Mouse (Mus musculus) MEL (cell line): Measurements from ENCODE around the gene Cwf19l1.

Source experiments
- CTCF ChIP-seq, 3 experiments: IDR thresholded peaks in 2 of 3; conservative IDR thresholded peaks in 1 of 3; 2 replicates each; pipeline ENCODE4 v1.5.1; 2011 to 2012; ENCODE audit warnings: low read length in 3 of 3, low read depth in 2 of 3, mild to moderate bottlenecking in 2 of 3, improper control_type of control experiment in 1 of 3, inconsistent platforms in 1 of 3, mixed read lengths in 1 of 3, moderate library complexity in 1 of 3; ENCODE audit not compliant: control insufficient read depth in 1 of 3, insufficient read depth in 1 of 3, poor library complexity in 1 of 3, severe bottlenecking in 1 of 3
- E2F4 ChIP-seq: IDR thresholded peaks from 2 replicates; pipeline ENCODE4 v1.6.1; 2011; ENCODE audit warnings: low read depth, low read length, improper control_type of control experiment, borderline replicate concordance
- EP300 ChIP-seq, 2 experiments: IDR thresholded peaks; 2 replicates each; pipeline ENCODE4 v1.6.1; 2011; ENCODE audit warnings: improper control_type of control experiment in 2 of 2, low read length in 2 of 2, low read depth in 1 of 2, mild to moderate bottlenecking in 1 of 2
- GATA1 ChIP-seq: IDR thresholded peaks from 2 replicates; pipeline ENCODE4 v1.6.1; 2011; ENCODE audit warnings: low read depth, low read length, improper control_type of control experiment
- HCFC1 ChIP-seq: IDR thresholded peaks from 2 replicates; pipeline ENCODE4 v1.6.1; 2012; ENCODE audit warnings: low read depth, mild to moderate bottlenecking, inconsistent platforms, low read length, improper control_type of control experiment, moderate library complexity
- MAX ChIP-seq: IDR thresholded peaks from 2 replicates; pipeline ENCODE4 v1.6.1; 2011; ENCODE audit warnings: low read length, improper control_type of control experiment
- POLR2A ChIP-seq, 2 experiments: IDR thresholded peaks; 2 replicates each; pipeline ENCODE4 v1.6.1; 2011 to 2012; ENCODE audit warnings: low read length in 2 of 2, mild to moderate bottlenecking in 2 of 2, control low read depth in 1 of 2, improper control_type of control experiment in 1 of 2, low read depth in 1 of 2, moderate library complexity in 1 of 2; ENCODE audit not compliant: control insufficient read depth in 1 of 2, insufficient read depth in 1 of 2, poor library complexity in 1 of 2
- POLR2AphosphoS2 ChIP-seq: IDR thresholded peaks from 2 replicates; pipeline ENCODE4 v1.6.1; 2011; ENCODE audit warnings: low read length, improper control_type of control experiment
- RAD21 ChIP-seq: IDR thresholded peaks from 2 replicates; pipeline ENCODE4 v1.6.1; 2011; ENCODE audit warnings: mild to moderate bottlenecking, low read depth, low read length, improper control_type of control experiment
- TAL1 ChIP-seq: IDR thresholded peaks from 2 replicates; pipeline ENCODE4 v1.6.1; 2012; ENCODE audit warnings: mild to moderate bottlenecking, inconsistent platforms, low read length, moderate library complexity, mixed read lengths
- TCF12 ChIP-seq: IDR thresholded peaks from 2 replicates; pipeline ENCODE4 v1.6.1; 2014; ENCODE audit warnings: low read depth, mild to moderate bottlenecking, inconsistent platforms, low read length, improper control_type of control experiment, moderate library complexity

GRCm38 (mm10) chr19:44159386-44159785 lies 23.7 kb upstream of the Cwf19l1 start:
- TF ChIP-seq GATA1 (no peak), TAL1 (no peak), TCF12 (no peak), RAD21 (no peak), CTCF (IDR thresholded peaks at IDR 0.05 in 2 of 3, conservative IDR thresholded peaks at IDR 0.05 in 1 of 3; ENCODE audit: control insufficient read depth in 1 of 3, insufficient read depth in 1 of 3, low read depth in 2 of 3, low read length in 3 of 3, poor library complexity in 1 of 3, severe bottlenecking in 1 of 3) (no peak), POLR2A (IDR thresholded peaks at IDR 0.05; ENCODE audit: control insufficient read depth in 1 of 2, insufficient read depth in 1 of 2, low read depth in 1 of 2, low read length in 2 of 2, poor library complexity in 1 of 2) (no peak), EP300 (IDR thresholded peaks at IDR 0.05; ENCODE audit: low read depth in 1 of 2, low read length in 2 of 2) (no peak), HCFC1 (no peak), MAX (no peak), E2F4 (no peak), POLR2AphosphoS2 (no peak)
